Mouse (Mus musculus) liver, embryonic 14.5 days (tissue): ENCODE results near the gene Zfp637. TPM values are rescaled to one million over a fixed set of nuclear protein-coding genes. Genes with fewer than 3 reads are reported as not detected.

Experiments used
- ATAC-seq: fragments of 200-750 bp; cut with Nextera tagmentation; 2 replicates; pipeline ENCODE4 v1.8.0; 2017; ENCODE audit warnings: moderate number of reproducible peaks, mild to moderate bottlenecking, moderate library complexity; ENCODE audit not compliant: insufficient read depth
- DNase-seq, 3 experiments: peaks; one replicate each; pipeline ENCODE4 v3.0.0-alpha.2; 2012 to 2013; ENCODE audit warnings: low read depth in 3 of 3, low spot score in 3 of 3
- H3K27ac ChIP-seq: fragments of 300-500 bp; sonication (generic); 2 replicates; pipeline ENCODE4 v1.5.1; 2014; ENCODE audit warnings: moderate library complexity, mild to moderate bottlenecking, control low read depth, inconsistent platforms
- H3K27me3 ChIP-seq: fragments of 300-500 bp; sonication (generic); 2 replicates; pipeline ENCODE4 v1.6.1; 2014; ENCODE audit warnings: mild to moderate bottlenecking, low read length, moderate library complexity; ENCODE audit not compliant: control insufficient read depth, insufficient read depth
- H3K36me3 ChIP-seq: fragments of 300-500 bp; sonication (generic); replicated peaks from 2 replicates; pipeline ENCODE4 v1.6.1; 2014; ENCODE audit warnings: low read depth; ENCODE audit not compliant: control insufficient read depth, insufficient read depth
- H3K4me1 ChIP-seq, 2 experiments: fragments of 200-500 bp in 1 of 2; fragments of 300-500 bp in 1 of 2; sonication (generic) in 1 of 2; replicated peaks; 2 replicates each; pipeline ENCODE4 v1.6.1; 2012 to 2014; ENCODE audit warnings: antibody characterized with exemption in 1 of 2, inconsistent platforms in 1 of 2, low read length in 1 of 2; ENCODE audit not compliant: control insufficient read depth in 2 of 2, insufficient read depth in 2 of 2
- H3K4me2 ChIP-seq: fragments of 300-500 bp; sonication (generic); 2 replicates; pipeline ENCODE4 v1.6.1; 2014; ENCODE audit warnings: low read depth, mild to moderate bottlenecking, control low read depth, moderate library complexity
- H3K4me3 ChIP-seq, 2 experiments: fragments of 200-500 bp in 1 of 2; fragments of 300-500 bp in 1 of 2; sonication (generic) in 1 of 2; 2 replicates each; pipeline ENCODE4 v1.5.1; 2012 to 2014; ENCODE audit warnings: low read depth in 2 of 2, low read length in 2 of 2, mild to moderate bottlenecking in 2 of 2, control low read depth in 1 of 2, inconsistent platforms in 1 of 2, moderate library complexity in 1 of 2; ENCODE audit not compliant: insufficient read depth in 1 of 2
- H3K9ac ChIP-seq: fragments of 300-500 bp; sonication (generic); replicated peaks from 2 replicates; pipeline ENCODE4 v1.6.1; 2014; ENCODE audit warnings: mild to moderate bottlenecking, control low read depth, moderate library complexity
- H3K9me3 ChIP-seq: fragments of 300-500 bp; sonication (generic); 2 replicates; pipeline ENCODE4 v1.6.1; 2016; ENCODE audit warnings: low read length, mixed read lengths; ENCODE audit not compliant: control insufficient read depth
- CTCF ChIP-seq: IDR thresholded peaks from 2 replicates; pipeline ENCODE4 v1.5.1; 2016; ENCODE audit warnings: antibody characterized with exemption, low read depth, control low read depth
- EP300 ChIP-seq: IDR thresholded peaks from 2 replicates; pipeline ENCODE4 v1.6.1; 2016; ENCODE audit warnings: antibody characterized with exemption, low read depth
- WGBS: fragments of 180-500 bp; shearing (Covaris S2); extraction: QIAGEN DNeasy Blood & Tissue Kit; methylation state at CpG from one replicate; pipeline ENCODE4 v1.1.7; 2014; ENCODE audit not compliant: insufficient replicate concordance; 5-methylcytosine and 5-hydroxymethylcytosine counted together
- polyA plus RNA-seq, 2 experiments: library from polyadenylated mRNA; depleted of rRNA in 1 of 2; stranded (reverse) in 1 of 2; unstranded in 1 of 2; fragments of >200 nt; fragmentation: Nextera tagmentation in 1 of 2; extraction: Ambion mirVana in 1 of 2; gene quantifications; 2 replicates each; pipeline versions ENCODE4 v1.2.1 to v1.2.3; 2012 to 2014

Zfp637 gene
- polyA plus RNA-seq, 2 experiments, result 15.0 to 30.3 TPM

- ATAC-seq, result no peak
- Histone ChIP-seq H3K36me3 (peaks cover 6% of the 10 kb centered on the region; the same call in 1 of the 2 replicates), H3K27me3 (no peaks in the 10 kb centered on the region), H3K4me2 (no peak overlapping the region), H3K9me3 (no peaks in the 10 kb centered on the region), H3K4me1 (peaks cover 8 to 12% of the 10 kb centered on the region in 2 experiments), H3K4me3 (no peak overlapping the region), H3K9ac (no peak overlapping the region), H3K27ac (no peak overlapping the region)
- no peak for TF ChIP-seq EP300
- 0 out of 2 replicates have a peak, but pooled peaks have one; percentile 13 for TF ChIP-seq CTCF
- DNase-seq, result no peak
- 59% methylated on average over 2 of the region's 2 CpGs for WGBS
These were observed 6.8 kb downstream of the Zfp637 start for GRCm38 (mm10) chr6:117847772-117848171.

GRCm38 (mm10) chr6:117848577-117848976 lies 7.6 kb downstream of the Zfp637 start:
- Histone ChIP-seq H3K27me3 (no peaks in the 10 kb centered on the region), H3K27ac (no peak overlapping the region), H3K4me1 (peaks cover 8 to 10% of the 10 kb centered on the region in 2 experiments), H3K36me3 (peaks cover under 1% of the 10 kb centered on the region; the same call in 1 of the 2 replicates), H3K9me3 (no peaks in the 10 kb centered on the region), H3K4me2 (no peak overlapping the region), H3K9ac (no peak overlapping the region), H3K4me3 (no peak overlapping the region)
- ATAC-seq (no peak), DNase-seq (no peak)
- WGBS, result 62% methylated on average over 5 of the region's 5 CpGs
- TF ChIP-seq EP300 (no peak), CTCF (no peak)

GRCm38 (mm10) chr6:117851747-117852146 lies 10.8 kb downstream of the Zfp637 start:
- H3K9ac ChIP-seq, result no peak overlapping the region

GRCm38 (mm10) chr6:117857990-117858389 lies 17.0 kb downstream of the Zfp637 start:
- DNase-seq (no peak), ATAC-seq (no peak)
- 67% methylated on average over 1 of the region's 1 CpGs for WGBS
- Histone ChIP-seq H3K9ac (no peak overlapping the region), H3K27ac (no peak overlapping the region), H3K4me2 (no peak overlapping the region), H3K4me1 (peaks cover 0 to 4% of the 10 kb centered on the region in 2 experiments; a peak in 3 of 4 replicates), H3K4me3 (no peak overlapping the region), H3K27me3 (no peaks in the 10 kb centered on the region), H3K36me3 (no peaks in the 10 kb centered on the region), H3K9me3 (no peaks in the 10 kb centered on the region)
- TF ChIP-seq CTCF (peak; percentile 34; the same call in 1 of the 2 replicates), EP300 (no peak)

More at GRCm38 (mm10) chr6:117851747-117852146, 10.8 kb downstream of the Zfp637 start:
- Histone ChIP-seq H3K4me3 (no peak overlapping the region), H3K9me3 (no peaks in the 10 kb centered on the region), H3K27me3 (no peaks in the 10 kb centered on the region), H3K4me1 (no peaks in the 10 kb centered on the region), H3K27ac (no peak overlapping the region), H3K4me2 (no peak overlapping the region), H3K36me3 (no peaks in the 10 kb centered on the region)
- ATAC-seq, result no peak
- 34% methylated on average over 2 of the region's 2 CpGs for WGBS
- DNase-seq, result no peak
- TF ChIP-seq CTCF, result peak; percentile 48
- no peak for TF ChIP-seq EP300

- Histone ChIP-seq H3K9ac (peak within 1 kb of the TSS; percentile 56), H3K27ac (peak within 1 kb of the TSS; percentile 77), H3K4me2 (peak within 1 kb of the TSS; percentile 72), H3K36me3 (no peaks in the 10 kb centered on the region), H3K9me3 (no peaks in the 10 kb centered on the region), H3K27me3 (no peaks in the 10 kb centered on the region), H3K4me1 (peaks cover 0 to 12% of the 10 kb centered on the region in 2 experiments), H3K4me3 (peak within 1 kb of the TSS; percentile 69 to 76)
- ATAC-seq, result peak; percentile 45; the same call in 1 of the 2 replicates
- TF ChIP-seq CTCF (no peak), EP300 (no peak)
- 39% methylated on average over 6 of the region's 6 CpGs for WGBS
- no peak for DNase-seq
These were observed 20.9 kb downstream of the Zfp637 start, which contains the start of gene Zfp239 for GRCm38 (mm10) chr6:117861848-117862247. Gene Zfp239 (plus strand): TSS chr6:117862100.
